Mouse (Mus musculus) liver, embryonic 11.5 days (tissue): ENCODE results near the gene Pacs1. TPM values are rescaled to one million over a fixed set of nuclear protein-coding genes. Genes with fewer than 3 reads are reported as not detected.
A peak's percentile ranks its signal among the peaks of the same experiment; 100 is the strongest.

Experiments
- ATAC-seq: fragments of 200-750 bp; cut with Nextera tagmentation; replicated peaks from 2 replicates; pipeline ENCODE4 v1.8.0; 2017; ENCODE audit warnings: moderate number of reproducible peaks, mild to moderate bottlenecking, moderate TSS enrichment, moderate library complexity; ENCODE audit not compliant: low FRiP score
- DNase-seq: peaks from one replicate; pipeline ENCODE4 v3.0.0-alpha.2; 2017; ENCODE audit warnings: low spot score
- H3K27ac ChIP-seq: fragments of 300-500 bp; sonication (generic); 2 replicates; pipeline ENCODE4 v1.5.1; 2014; ENCODE audit warnings: mild to moderate bottlenecking, low read depth, low read length, control low read depth
- H3K27me3 ChIP-seq: fragments of 300-500 bp; sonication (generic); replicated peaks from 2 replicates; pipeline ENCODE4 v1.6.1; 2014; ENCODE audit warnings: low read length, mixed read lengths; ENCODE audit not compliant: control insufficient read depth, insufficient read depth
- H3K36me3 ChIP-seq: fragments of 300-500 bp; sonication (generic); 2 replicates; pipeline ENCODE4 v1.6.1; 2014; ENCODE audit warnings: mild to moderate bottlenecking, low read length, moderate library complexity, mixed read lengths; ENCODE audit not compliant: control insufficient read depth, insufficient read depth
- H3K4me1 ChIP-seq: fragments of 300-500 bp; sonication (generic); replicated peaks from 2 replicates; pipeline ENCODE4 v1.6.1; 2014; ENCODE audit warnings: low read length, mixed read lengths; ENCODE audit not compliant: control insufficient read depth, insufficient read depth
- H3K4me2 ChIP-seq: fragments of 300-500 bp; sonication (generic); 2 replicates; pipeline ENCODE4 v1.6.1; 2014; ENCODE audit warnings: mild to moderate bottlenecking, control low read depth, moderate library complexity
- H3K4me3 ChIP-seq: fragments of 300-500 bp; sonication (generic); 2 replicates; pipeline ENCODE4 v1.5.1; 2014; ENCODE audit warnings: low read depth, low read length, control low read depth
- H3K9ac ChIP-seq: fragments of 300-500 bp; sonication (generic); 2 replicates; pipeline ENCODE4 v1.6.1; 2014; ENCODE audit warnings: low read depth, low read length, control low read depth
- H3K9me3 ChIP-seq: fragments of 300-500 bp; sonication (generic); 2 replicates; pipeline ENCODE4 v1.6.1; 2016; ENCODE audit warnings: low read length, inconsistent platforms, mixed read lengths; ENCODE audit not compliant: control insufficient read depth
- WGBS: fragments of 180-500 bp; shearing (Covaris S2); extraction: QIAGEN DNeasy Blood & Tissue Kit; methylation state at CpG from one replicate; pipeline ENCODE4 v1.1.7; 2014; 5-methylcytosine and 5-hydroxymethylcytosine counted together
- polyA plus RNA-seq: library from polyadenylated mRNA; unstranded; fragments of >200 nt; fragmentation: Nextera tagmentation; extraction: Ambion mirVana; gene quantifications from 2 replicates; pipeline ENCODE4 v1.2.1, GENCODE M21; 2014

Gene Pacs1
- polyA plus RNA-seq, 1 experiment from 2014 or later: 27.0 TPM

- WGBS: 76% methylated on average over 3 of the region's 3 CpGs
- no peaks in the 10 kb centered on the region; the same call in 1 of the 2 replicates for H3K27me3 ChIP-seq
- ATAC-seq: no peak
- H3K36me3 ChIP-seq: no peaks in the 10 kb centered on the region
- no peak overlapping the region for H3K4me3 ChIP-seq
- H3K27ac ChIP-seq: no peak overlapping the region
- H3K4me2 ChIP-seq: no peak overlapping the region
- H3K9me3 ChIP-seq: no peaks in the 10 kb centered on the region
- no peak overlapping the region for H3K9ac ChIP-seq
- no peak for DNase-seq
- H3K4me1 ChIP-seq: peaks cover 6% of the 10 kb centered on the region
These were observed 149.7 kb downstream of the Pacs1 start for GRCm38 (mm10) chr19:5123241-5123640.

- Histone ChIP-seq H3K27ac (no peak overlapping the region), H3K36me3 (no peaks in the 10 kb centered on the region), H3K9ac (no peak overlapping the region), H3K9me3 (no peaks in the 10 kb centered on the region), H3K4me1 (peaks cover 6% of the 10 kb centered on the region), H3K4me2 (no peak overlapping the region), H3K4me3 (no peak overlapping the region), H3K27me3 (no peaks in the 10 kb centered on the region; the same call in 1 of the 2 replicates)
- DNase-seq (no peak), ATAC-seq (no peak)
- 70% methylated on average over 10 of the region's 10 CpGs for WGBS
These were observed 150.4 kb downstream of the Pacs1 start for GRCm38 (mm10) chr19:5122492-5122891.

GRCm38 (mm10) chr19:5118384-5118698, 154.6 kb downstream of the Pacs1 start, which contains the start of gene Klc2:
Klc2 (minus strand) TSS chr19:5118560.
- Histone ChIP-seq H3K4me3 (peak within 1 kb of the TSS; percentile 87), H3K27ac (peak within 1 kb of the TSS; percentile 60), H3K9me3 (no peaks in the 10 kb centered on the region), H3K4me1 (peaks cover 10% of the 10 kb centered on the region), H3K27me3 (no peaks in the 10 kb centered on the region), H3K36me3 (no peaks in the 10 kb centered on the region), H3K9ac (peak within 1 kb of the TSS; percentile 76), H3K4me2 (peak within 1 kb of the TSS; percentile 96)
- WGBS: 2% methylated on average over 18 of the region's 18 CpGs
- DNase-seq (no peak), ATAC-seq (no peak; the same call in 1 of the 2 replicates)

- peak overlapping the region; percentile 96 for H3K4me2 ChIP-seq
- no peaks in the 10 kb centered on the region for H3K9me3 ChIP-seq
- DNase-seq (peak; percentile 89), ATAC-seq (peak; percentile 86)
- H3K27me3 ChIP-seq: no peaks in the 10 kb centered on the region
- no peaks in the 10 kb centered on the region for H3K36me3 ChIP-seq
- 1% methylated on average over 82 of the region's 83 CpGs for WGBS
- peak overlapping the region; percentile 76 for H3K9ac ChIP-seq
- peaks cover 10% of the 10 kb centered on the region for H3K4me1 ChIP-seq
- peak overlapping the region; percentile 87 for H3K4me3 ChIP-seq
- peak overlapping the region; percentile 60 for H3K27ac ChIP-seq
These were observed 155.2 kb downstream of the Pacs1 start for GRCm38 (mm10) chr19:5117494-5118383.

- H3K4me2 ChIP-seq: no peak overlapping the region
- H3K9ac ChIP-seq: no peak overlapping the region
- H3K4me1 ChIP-seq: peaks cover 14% of the 10 kb centered on the region
- H3K27me3 ChIP-seq: no peaks in the 10 kb centered on the region
- DNase-seq: no peak
- H3K9me3 ChIP-seq: no peaks in the 10 kb centered on the region
- peaks cover 4% of the 10 kb centered on the region; the same call in 1 of the 2 replicates for H3K36me3 ChIP-seq
- no peak for ATAC-seq
- H3K4me3 ChIP-seq: no peak overlapping the region
- no peak overlapping the region for H3K27ac ChIP-seq
- WGBS: 90% methylated on average over 7 of the region's 7 CpGs
These were observed 159.1 kb downstream of the Pacs1 start for GRCm38 (mm10) chr19:5113783-5114182.

GRCm38 (mm10) chr19:5109659-5110453, 163.1 kb downstream of the Pacs1 start:
- Histone ChIP-seq H3K9ac (no peak overlapping the region; the same call in 1 of the 2 replicates), H3K9me3 (no peaks in the 10 kb centered on the region), H3K27ac (no peak overlapping the region), H3K4me1 (peaks cover 22% of the 10 kb centered on the region), H3K4me2 (no peak overlapping the region), H3K36me3 (peaks cover 6% of the 10 kb centered on the region), H3K27me3 (no peaks in the 10 kb centered on the region), H3K4me3 (no peak overlapping the region)
- ATAC-seq: no peak
- no peak for DNase-seq
- WGBS: 72% methylated on average over 19 of the region's 19 CpGs

GRCm38 (mm10) chr19:5108702-5109101, 164.2 kb downstream of the Pacs1 start:
- Histone ChIP-seq H3K27ac (peak overlapping the region; percentile 54), H3K4me3 (no peak overlapping the region), H3K27me3 (no peaks in the 10 kb centered on the region), H3K36me3 (peaks cover 17% of the 10 kb centered on the region), H3K9ac (no peak overlapping the region; the same call in 1 of the 2 replicates), H3K9me3 (no peaks in the 10 kb centered on the region), H3K4me1 (peaks cover 23% of the 10 kb centered on the region), H3K4me2 (peak overlapping the region; percentile 36; the same call in 1 of the 2 replicates)
- WGBS: 41% methylated on average over 4 of the region's 4 CpGs
- no peak for ATAC-seq
- DNase-seq: no peak

- no peak for ATAC-seq
- 25% methylated on average over 5 of the region's 5 CpGs for WGBS
- no peak overlapping the region for H3K9ac ChIP-seq
These were observed 164.7 kb downstream of the Pacs1 start for GRCm38 (mm10) chr19:5108271-5108575.

More at GRCm38 (mm10) chr19:5108271-5108575, 164.7 kb downstream of the Pacs1 start:
- peaks cover 20% of the 10 kb centered on the region for H3K36me3 ChIP-seq
- H3K4me1 ChIP-seq: peaks cover 23% of the 10 kb centered on the region
- H3K27me3 ChIP-seq: no peaks in the 10 kb centered on the region
- no peaks in the 10 kb centered on the region for H3K9me3 ChIP-seq
- peak overlapping the region; percentile 54; the same call in 1 of the 2 replicates for H3K27ac ChIP-seq
- no peak overlapping the region; the same call in 1 of the 2 replicates for H3K4me2 ChIP-seq
- peak; percentile 53 for DNase-seq
- no peak overlapping the region for H3K4me3 ChIP-seq
